Mouse (Mus musculus): Measurements from ENCODE around the gene Lzts2. TPM values are rescaled to one million over a fixed set of nuclear protein-coding genes. Genes with fewer than 3 reads are reported as not detected.

Lzts2 gene
- polyA plus RNA-seq, 1 experiment from 2014 or later, result 4.6 TPM

GRCm38 (mm10) chr19:45075323-45076035, 61.3 kb downstream of the Lzts2 start:
- H3K4me3 ChIP-seq (ENCODE audit: low read depth, low read length), result peak overlapping the region; percentile 74
- peak; percentile 45 for ATAC-seq (ENCODE audit: low read depth)
- no peaks in the 10 kb centered on the region for H3K9me3 ChIP-seq (replicated peaks; ENCODE audit: control insufficient read depth, low read length)
- peak overlapping the region; percentile 89 for H3K27ac ChIP-seq (ENCODE audit: low read length)
- peaks cover 51% of the 10 kb centered on the region for H3K27me3 ChIP-seq (ENCODE audit: control insufficient read depth, insufficient read depth, low read depth, low read length)
- H3K4me1 ChIP-seq (ENCODE audit: control insufficient read depth, low read depth, low read length), result peaks cover 42% of the 10 kb centered on the region
- WGBS (ENCODE audit: insufficient replicate concordance), result 2% methylated on average over 32 of the region's 32 CpGs
- H3K36me3 ChIP-seq (ENCODE audit: control insufficient read depth, insufficient read depth), result no peaks in the 10 kb centered on the region
- peak overlapping the region; percentile 85 for H3K9ac ChIP-seq (ENCODE audit: low read depth, low read length)
- peak overlapping the region; percentile 97 for H3K4me2 ChIP-seq (ENCODE audit: low read depth, low read length)

- 10% methylated on average over 17 of the region's 17 CpGs for WGBS (ENCODE audit: insufficient replicate concordance)
- no peaks in the 10 kb centered on the region for H3K36me3 ChIP-seq (ENCODE audit: control insufficient read depth, insufficient read depth)
- H3K9me3 ChIP-seq (replicated peaks; ENCODE audit: control insufficient read depth, low read length), result no peaks in the 10 kb centered on the region
- peak overlapping the region; percentile 97 for H3K4me2 ChIP-seq (ENCODE audit: low read depth, low read length)
- no peak overlapping the region for H3K27ac ChIP-seq (ENCODE audit: low read length)
- peak overlapping the region; percentile 85 for H3K9ac ChIP-seq (ENCODE audit: low read depth, low read length)
- H3K27me3 ChIP-seq (ENCODE audit: control insufficient read depth, insufficient read depth, low read depth, low read length), result peaks cover 58% of the 10 kb centered on the region
- peak overlapping the region; percentile 74 for H3K4me3 ChIP-seq (ENCODE audit: low read depth, low read length)
- H3K4me1 ChIP-seq (ENCODE audit: control insufficient read depth, low read depth, low read length), result peaks cover 39% of the 10 kb centered on the region
- no peak for ATAC-seq (ENCODE audit: low read depth)
Observed at GRCm38 (mm10) chr19:45076036-45076575, 61.9 kb downstream of the Lzts2 start.

Other genes starting within 250 kb of the Lzts2 start
- 11.9 and 12.2 TPM in 2 replicates for gene Slf2, start 83.3 kb upstream of the Lzts2 start, polyA plus RNA-seq (2015; fragmentation: Nextera tagmentation; extraction: Ambion mirVana)
- gene Sema4g, start 25.3 kb upstream of the Lzts2 start, polyA plus RNA-seq (2015; fragmentation: Nextera tagmentation; extraction: Ambion mirVana), result 5.4 and 8.0 TPM in 2 replicates
- gene Twnk, start 8.8 kb upstream of the Lzts2 start, polyA plus RNA-seq (2015; fragmentation: Nextera tagmentation; extraction: Ambion mirVana), result 12.0 and 13.4 TPM in 2 replicates
- gene Mrpl43, start 8.0 kb upstream of the Lzts2 start, polyA plus RNA-seq (2015; fragmentation: Nextera tagmentation; extraction: Ambion mirVana), result 27.0 and 29.0 TPM in 2 replicates
- not detected in 2 replicates for gene Pdzd7, start 31.3 kb downstream of the Lzts2 start, polyA plus RNA-seq (2015; fragmentation: Nextera tagmentation; extraction: Ambion mirVana)
- 2.9 and 3.5 TPM in 2 replicates for gene Sfxn3, start 33.1 kb downstream of the Lzts2 start, polyA plus RNA-seq (2015; fragmentation: Nextera tagmentation; extraction: Ambion mirVana)
- gene Kazald1, start 60.8 kb downstream of the Lzts2 start, polyA plus RNA-seq (2015; fragmentation: Nextera tagmentation; extraction: Ambion mirVana), result 0.18 and 0.35 TPM in 2 replicates
- gene Tlx1, start 136.3 kb downstream of the Lzts2 start, polyA plus RNA-seq (2015; fragmentation: Nextera tagmentation; extraction: Ambion mirVana), result 0.07 TPM in 1 of 2 replicates, not detected in the other
- not detected in 2 replicates for gene Lbx1, start 221.4 kb downstream of the Lzts2 start, polyA plus RNA-seq (2015; fragmentation: Nextera tagmentation; extraction: Ambion mirVana)